Mouse (Mus musculus) right cerebral cortex, adult 18-20 months (tissue): ENCODE results near the gene Brap.
"Not testable (repeated sequence)": the region's sequence is repeated elsewhere in the genome, so short reads cannot be mapped to it uniquely, and the experiment has no call there.

Experiments
- DNase-seq: peaks from one replicate; pipeline ENCODE4 v3.0.0; 2022; ENCODE audit warnings: mixed read lengths

The Brap gene

GRCm38 (mm10) chr5:121670412-121670811 is 10.0 kb downstream of the Brap start:
- DNase-seq = no peak

GRCm38 (mm10) chr5:121682250-121682649 is 21.9 kb downstream of the Brap start:
- DNase-seq = no peak

GRCm38 (mm10) chr5:121685495-121685894 is 25.1 kb downstream of the Brap start:
- no peak for DNase-seq

GRCm38 (mm10) chr5:121686113-121686898 is 25.9 kb downstream of the Brap start:
- no peak for DNase-seq

DNA sequence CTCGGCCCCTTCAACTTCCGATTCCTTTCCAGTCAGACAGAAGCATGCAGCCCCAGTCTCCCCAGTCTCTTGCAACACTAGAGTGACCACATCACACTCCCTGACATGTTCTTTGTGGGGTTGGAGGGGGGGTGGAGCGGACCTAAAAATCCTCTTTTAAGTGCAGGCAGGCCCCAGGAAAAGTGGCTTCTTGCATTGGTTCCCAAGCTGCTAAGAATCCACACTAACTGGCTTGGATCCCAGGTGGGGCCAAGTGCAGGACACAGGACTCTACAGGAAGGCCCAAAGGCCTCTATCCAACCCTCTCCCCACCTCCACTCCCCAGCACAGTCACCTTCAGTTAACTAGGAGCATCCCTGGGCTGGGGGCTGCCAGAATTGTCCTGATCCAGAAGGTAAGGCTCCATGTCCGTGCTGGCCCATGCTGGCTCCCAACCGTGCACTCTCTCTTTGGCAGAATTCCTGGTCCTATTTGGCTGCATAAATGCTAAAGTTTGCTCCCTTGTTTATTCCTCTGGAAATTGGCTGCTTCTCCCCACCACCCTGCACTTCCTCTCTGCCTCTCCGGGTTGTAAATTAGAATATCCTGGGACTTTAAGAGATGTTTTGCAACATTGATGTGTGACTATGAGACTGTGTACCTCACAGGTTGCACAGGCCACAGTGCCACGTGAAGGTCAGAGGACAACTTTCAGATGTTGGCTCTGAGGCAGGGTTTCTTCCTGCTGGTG is 30.3 kb downstream of the Brap start:
- DNase-seq = no peak

DNA sequence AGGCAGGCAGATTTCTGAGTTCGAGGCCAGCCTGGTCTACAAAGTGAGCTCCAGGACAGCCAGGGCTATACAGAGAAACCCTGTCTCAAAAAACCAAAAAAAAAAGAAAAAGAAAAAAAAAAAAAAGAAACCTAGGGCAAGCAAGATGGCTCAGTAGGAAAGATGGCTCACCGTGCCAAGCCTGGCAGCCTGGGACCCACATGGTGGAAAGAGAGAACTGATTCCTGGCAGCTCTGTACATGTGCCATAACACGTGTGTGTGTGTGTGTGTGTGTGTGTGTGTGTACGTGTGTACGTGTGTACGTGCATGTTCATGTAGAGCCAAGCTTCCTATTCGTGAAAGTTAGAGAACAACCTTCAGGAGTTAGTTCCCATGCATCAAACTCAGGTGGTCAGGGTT is 31.1 kb downstream of the Brap start:
- DNase-seq = not testable (repeated sequence)

DNA sequence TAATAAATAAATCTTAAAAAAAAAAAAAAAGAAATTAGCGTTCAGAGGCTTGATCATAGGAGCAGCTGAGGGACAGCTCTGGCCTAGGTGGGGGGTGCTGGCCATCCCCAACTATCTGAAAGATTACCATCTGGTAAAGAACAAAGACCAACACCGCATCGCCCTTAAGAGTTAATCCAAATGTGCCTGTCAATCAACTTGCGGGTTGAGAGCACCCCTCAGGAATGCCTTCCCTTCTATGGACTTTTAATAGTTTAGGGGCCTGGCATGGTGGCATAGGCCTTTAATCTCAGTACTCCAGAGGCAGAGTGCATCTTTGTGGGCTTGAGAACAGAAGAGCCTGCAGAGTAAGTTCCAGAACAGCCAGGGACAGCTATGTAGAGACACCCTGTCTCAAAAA is 32.5 kb downstream of the Brap start:
- DNase-seq = no peak

DNA sequence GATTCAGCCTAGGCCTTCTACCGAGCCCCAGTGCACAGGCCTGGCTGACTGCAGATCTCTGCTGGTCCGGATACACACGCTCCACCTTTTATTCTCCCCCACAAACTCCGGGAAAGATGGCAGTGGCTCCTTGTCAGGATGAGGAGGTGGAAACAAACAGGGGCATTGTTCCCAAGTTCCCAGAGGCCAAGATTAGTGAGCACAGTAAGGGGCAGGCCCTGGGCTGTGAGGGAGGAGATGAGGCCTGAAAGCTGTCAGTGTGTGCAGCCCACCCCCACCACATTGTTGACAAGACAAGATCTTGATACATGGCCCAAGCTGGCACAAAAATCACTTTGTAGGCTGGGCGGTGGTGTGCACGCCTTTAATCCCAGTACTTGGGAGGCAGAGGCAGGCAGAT is 36.4 kb downstream of the Brap start:
- no peak for DNase-seq

GRCm38 (mm10) chr5:121699891-121700290 is 39.5 kb downstream of the Brap start:
- DNase-seq = no peak

GRCm38 (mm10) chr5:121700496-121700895 is 40.1 kb downstream of the Brap start:
- peak; percentile 92 for DNase-seq

GRCm38 (mm10) chr5:121701111-121701769 is 40.9 kb downstream of the Brap start:
- no peak for DNase-seq

DNA sequence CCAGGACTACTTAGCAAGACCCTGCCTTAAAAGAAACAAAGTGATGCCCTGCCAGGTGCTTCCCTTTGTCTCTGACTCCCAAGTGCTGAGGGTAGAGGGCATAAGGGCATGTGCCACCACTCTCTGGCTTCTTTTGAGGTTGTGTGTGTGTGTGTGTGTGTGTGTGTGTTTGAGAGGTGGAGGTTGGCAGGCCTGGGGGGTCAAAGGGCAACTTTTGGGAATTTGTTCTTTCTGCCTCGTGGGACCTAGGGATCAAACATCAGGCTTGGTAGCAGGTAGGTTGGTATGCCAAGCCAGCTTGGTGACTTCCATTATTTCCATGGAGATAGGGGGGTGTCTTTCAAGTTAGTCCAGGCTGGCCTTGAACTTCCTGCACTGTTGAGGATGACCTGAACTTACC is 43.0 kb downstream of the Brap start:
- DNase-seq = no peak

GRCm38 (mm10) chr5:121704512-121705248 is 44.3 kb downstream of the Brap start:
- no peak for DNase-seq

GRCm38 (mm10) chr5:121710402-121710801 is 50.0 kb downstream of the Brap start:
- DNase-seq = no peak

DNA sequence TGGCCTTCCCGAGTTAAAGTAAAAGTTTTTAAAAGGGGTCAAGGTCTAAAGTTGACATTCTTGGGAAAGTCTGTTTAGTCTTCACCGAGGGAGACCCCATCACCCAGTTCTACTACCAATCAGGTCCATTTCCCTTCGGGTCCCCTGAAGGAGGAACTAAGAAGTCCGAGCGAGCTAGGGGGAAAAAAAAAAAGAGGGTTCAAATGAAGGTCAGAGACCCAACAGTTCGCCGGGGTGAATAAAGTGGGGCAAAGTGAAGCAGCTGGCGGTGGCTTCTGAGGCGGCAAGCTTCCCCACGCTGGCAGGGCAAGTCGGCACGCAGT is 50.4 kb downstream of the Brap start:
- no peak for DNase-seq

DNA sequence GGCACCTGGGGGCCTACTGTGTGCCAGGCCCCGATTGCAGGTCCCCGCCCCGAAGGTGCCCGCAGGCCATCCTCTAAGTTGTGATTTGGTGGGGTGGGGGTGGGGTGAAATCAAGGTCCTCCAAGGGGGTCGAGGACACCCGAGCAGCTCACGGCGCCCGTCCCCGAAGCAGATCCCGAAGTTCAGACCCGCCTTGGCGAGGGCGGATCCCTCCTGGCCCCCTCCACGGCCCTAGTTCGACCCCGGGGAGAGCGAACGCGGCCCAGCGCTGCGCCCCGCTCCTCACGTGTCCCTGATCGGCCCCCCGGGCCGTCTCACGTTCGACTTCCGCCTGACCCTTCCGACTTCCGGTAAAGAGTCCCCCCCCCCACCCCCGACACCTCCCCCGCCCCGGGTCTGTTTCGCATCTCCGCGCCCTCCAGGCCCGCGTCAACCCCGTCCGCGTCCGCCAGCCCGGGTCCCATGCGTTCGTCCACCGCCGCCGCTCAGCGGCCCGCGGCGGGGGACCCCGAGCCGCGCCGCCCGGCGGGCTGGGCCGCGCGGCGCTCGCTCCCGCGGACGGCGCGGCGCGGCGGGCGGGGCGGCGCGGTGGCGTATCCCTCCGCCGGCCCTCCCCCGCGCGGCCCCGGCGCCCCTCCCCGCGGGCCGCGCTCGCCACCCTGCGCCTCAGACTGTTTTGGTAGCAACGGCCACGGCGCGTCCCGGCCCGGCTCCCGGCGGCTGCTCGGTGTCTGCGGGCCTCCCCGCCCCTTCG is 51.0 kb downstream of the Brap start, which contains the start of gene Atxn2:
TSS of gene Atxn2 (plus strand) at position 164 of the 754 bp plus-strand sequence.
- DNase-seq = peak; percentile 73

- no peak for DNase-seq
These were observed 51.5 kb downstream of the Brap start for GRCm38 (mm10) chr5:121711928-121712231.

DNA sequence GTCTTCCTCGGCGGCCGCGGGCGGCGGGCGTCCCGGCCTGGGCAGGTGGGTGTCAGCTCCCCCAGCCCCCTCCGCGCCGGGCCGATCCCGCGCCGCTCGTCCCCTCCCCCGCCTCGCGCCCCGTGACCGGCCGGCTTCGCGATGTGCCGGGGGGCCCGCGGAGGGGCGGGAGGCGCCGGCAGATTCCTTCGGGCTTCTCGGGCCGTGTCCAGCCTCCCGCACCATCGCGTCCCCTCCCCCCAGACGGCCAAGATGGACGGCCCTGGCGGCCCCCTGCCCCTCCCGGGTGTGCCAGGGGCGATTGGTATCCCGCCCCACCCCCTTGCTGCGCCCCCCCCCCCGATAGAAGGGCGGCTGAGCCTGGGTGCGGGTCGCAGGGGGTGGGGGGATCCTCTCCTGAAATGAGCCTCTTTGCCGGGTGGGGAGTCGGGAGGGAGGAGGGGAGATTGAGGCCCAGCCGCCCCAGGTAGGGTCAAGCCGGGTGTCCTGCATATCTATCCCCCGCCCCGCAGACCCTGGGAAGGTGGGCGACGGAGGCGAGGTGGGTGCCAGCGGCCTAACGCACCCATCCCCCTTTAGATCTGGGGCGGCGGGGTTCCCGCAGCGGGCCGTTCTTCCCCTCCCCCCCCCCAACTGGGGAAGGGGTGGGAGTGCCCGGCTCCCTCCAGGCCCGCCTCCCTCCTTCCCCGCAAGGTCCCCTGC is 52.0 kb downstream of the Brap start:
- DNase-seq = peak; percentile 35

GRCm38 (mm10) chr5:121712934-121713538 is 52.7 kb downstream of the Brap start:
- DNase-seq = no peak

GRCm38 (mm10) chr5:121714331-121714730 is 54.0 kb downstream of the Brap start:
- DNase-seq = no peak

- DNase-seq = no peak
These were observed 54.6 kb downstream of the Brap start for GRCm38 (mm10) chr5:121714928-121715327.
